22 mouse cellular contexts compared by ENCODE assay signal in the genomic region with DNA sequence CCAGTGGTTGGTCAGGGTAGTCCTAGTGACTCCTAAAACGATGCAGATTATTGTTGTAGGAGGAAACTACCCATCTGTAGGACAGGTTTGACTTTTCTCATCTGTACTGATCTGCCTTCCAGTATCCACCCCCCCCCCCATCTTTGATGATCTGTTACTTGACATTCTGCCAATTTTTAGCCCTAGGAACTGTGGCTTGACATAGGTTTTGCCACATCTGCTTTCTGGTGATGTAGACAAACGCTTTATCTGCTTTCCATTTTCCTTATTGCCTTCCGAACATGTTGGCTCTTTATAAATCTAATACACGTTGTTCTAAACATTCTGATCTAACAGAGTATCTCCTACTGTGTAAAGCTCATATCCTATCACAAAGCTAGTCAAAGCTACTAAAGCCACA. TPM values are rescaled to one million over a fixed set of nuclear protein-coding genes. Genes with fewer than 3 reads are reported as not detected.
DNase-seq lines count a peak whose midpoint lies in the region; ATAC-seq and TF ChIP-seq lines count a peak whose summit lies in the region.
"Had no signal": no experiment of that assay in that cellular context is flagged by ENCODE, and none has a peak within 500 bp of the region (broad histone marks: within the 10 kb centered on the region; RNA-seq: fewer than 3 reads in every experiment).

No protein-coding gene starts in this region.

- H3K36me3 ChIP-seq in MEL (ENCODE audit: control insufficient read depth in 1 of 2, insufficient read depth in 2 of 2, low read length in 2 of 2), result peaks cover 0 to 40% of the 10 kb centered on the region in 2 experiments; a peak in 2 of 4 replicates
- no peaks in the 10 kb centered on the region for H3K36me3 ChIP-seq in heart, embryonic 11.5 days (ENCODE audit: control insufficient read depth, insufficient read depth, low read length)
- H3K36me3 ChIP-seq: G1E had no signal

- peak overlapping the region in 1 of 2 experiments; percentile 29; a peak in 2 of 4 replicates for H3K4me3 ChIP-seq in MEL (ENCODE audit: control insufficient read depth in 1 of 2, insufficient read depth in 1 of 2, low read depth in 2 of 2, low read length in 2 of 2)
- no peak overlapping the region for H3K4me3 ChIP-seq in heart, embryonic 11.5 days (ENCODE audit: low read depth, low read length)

- ATAC-seq in heart, embryonic 11.5 days (replicated peaks; ENCODE audit: insufficient number of reproducible peaks, low FRiP score, low TSS enrichment), result no peak
- ATAC-seq: activated CD4-positive, CD25-positive, alpha-beta regulatory T cell, adult 4 months; CD4-positive, CD25-positive, alpha-beta regulatory T cell, adult 4 months; Patski had no signal

- no peak for TF ChIP-seq CTCF in MEL (IDR thresholded peaks at IDR 0.05 in 2 of 3, conservative IDR thresholded peaks at IDR 0.05 in 1 of 3; ENCODE audit: control insufficient read depth in 1 of 3, insufficient read depth in 1 of 3, low read depth in 2 of 3, low read length in 3 of 3, poor library complexity in 1 of 3, severe bottlenecking in 1 of 3)

- H3K4me2 ChIP-seq in heart, embryonic 11.5 days, result no peak overlapping the region

- H3K9ac ChIP-seq in MEL (ENCODE audit: control insufficient read depth, low read depth, low read length, poor library complexity, severe bottlenecking), result no peak overlapping the region; the same call in 1 of the 2 replicates
- H3K9ac ChIP-seq in heart, embryonic 11.5 days (ENCODE audit: low read depth, low read length), result no peak overlapping the region

- WGBS in heart, embryonic 11.5 days (ENCODE audit: insufficient replicate concordance), result 80% methylated on average over 4 of the region's 4 CpGs

- no peaks in the 10 kb centered on the region for H3K79me2 ChIP-seq in MEL (ENCODE audit: control insufficient read depth, insufficient read depth, low read length, poor library complexity)

- H3K27ac ChIP-seq in MEL (ENCODE audit: control insufficient read depth, low read depth, low read length), result peak overlapping the region; percentile 89
- H3K27ac ChIP-seq in heart, embryonic 11.5 days (ENCODE audit: low read depth, low read length), result no peak overlapping the region

- H3K4me1 ChIP-seq in MEL (ENCODE audit: control insufficient read depth in 1 of 2, insufficient read depth in 2 of 2, low read length in 2 of 2), result peaks cover 6 to 20% of the 10 kb centered on the region in 2 experiments
- H3K4me1 ChIP-seq in heart, embryonic 11.5 days (ENCODE audit: control insufficient read depth, insufficient read depth, low read length), result no peaks in the 10 kb centered on the region

- no peaks in the 10 kb centered on the region for H3K27me3 ChIP-seq in MEL (ENCODE audit: control insufficient read depth in 1 of 2, insufficient read depth in 2 of 2, low read length in 2 of 2)
- H3K27me3 ChIP-seq in heart, embryonic 11.5 days (ENCODE audit: control insufficient read depth, insufficient read depth, low read length), result no peaks in the 10 kb centered on the region
- H3K27me3 ChIP-seq: CH12.LX had no signal

- H3K9me3 ChIP-seq in MEL (replicated peaks; ENCODE audit: insufficient read depth, low read length), result no peaks in the 10 kb centered on the region
- no peaks in the 10 kb centered on the region for H3K9me3 ChIP-seq in heart, embryonic 11.5 days (replicated peaks; ENCODE audit: control insufficient read depth, low read length)
- H3K9me3 ChIP-seq: G1E had no signal

- DNase-seq in MEL (ENCODE audit: low read depth, low spot score), result peak; percentile 77
- DNase-seq: adrenal gland, adult 2 months; adrenal gland, adult 8-10 months; adrenal gland, postnatal 10 days; adrenal gland, postnatal 14 days; adrenal gland, postnatal 25 days; adrenal gland, postnatal 36 days; B cell, adult 2 months; cerebellum, adult 11 months; cerebellum, adult 11-12 months; cerebellum, adult 18-20 months; cerebellum, adult 2 months; cerebellum, adult 8-10 months had no signal

- no peak for TF ChIP-seq POLR2A in MEL (IDR thresholded peaks at IDR 0.05; ENCODE audit: control insufficient read depth in 1 of 2, insufficient read depth in 1 of 2, low read depth in 1 of 2, low read length in 2 of 2, poor library complexity in 1 of 2)

- TF ChIP-seq RAD21 in MEL (IDR thresholded peaks at IDR 0.05; ENCODE audit: low read depth, low read length), result no peak

- peak; percentile 66 to 73; a peak in 3 of 4 replicates for TF ChIP-seq EP300 in MEL (IDR thresholded peaks at IDR 0.05; ENCODE audit: low read depth in 1 of 2, low read length in 2 of 2)

TF ChIP-seq in MEL, 35 proteins besides CTCF, POLR2A, EP300 and RAD21:
- TF ChIP-seq USF1 (IDR thresholded peaks at IDR 0.05; ENCODE audit: low read depth, low read length) (no peak), MYC (IDR thresholded peaks at IDR 0.05; ENCODE audit: low read depth, low read length) (0 out of 2 replicates have a peak, but pooled peaks have one; percentile 40), HCFC1 (IDR thresholded peaks at IDR 0.05; ENCODE audit: low read depth, low read length) (no peak), ZNF384 (IDR thresholded peaks at IDR 0.05; ENCODE audit: low read depth, low read length) (no peak), MAZ (IDR thresholded peaks at IDR 0.05; ENCODE audit: low read depth, low read length) (no peak), USF2 (IDR thresholded peaks at IDR 0.05; ENCODE audit: borderline replicate concordance in 1 of 2, insufficient read depth in 1 of 2, low read depth in 1 of 2, low read length in 2 of 2) (no peak), TCF12 (IDR thresholded peaks at IDR 0.05; ENCODE audit: low read depth, low read length) (peak; percentile 42; the same call in 1 of the 2 replicates), TAL1 (IDR thresholded peaks at IDR 0.05; ENCODE audit: low read length) (peak; percentile 19), SIN3A (IDR thresholded peaks at IDR 0.05; ENCODE audit: low read length) (peak; percentile 48; the same call in 1 of the 2 replicates), MYB (IDR thresholded peaks at IDR 0.05; ENCODE audit: low read depth, low read length) (0 out of 2 replicates have a peak, but pooled peaks have one; percentile 23), RCOR1 (IDR thresholded peaks at IDR 0.05; ENCODE audit: low read depth, low read length) (0 out of 2 replicates have a peak, but pooled peaks have one; percentile 20), GATA1 (IDR thresholded peaks at IDR 0.05; ENCODE audit: low read depth, low read length) (peak; percentile 50), MAFK (IDR thresholded peaks at IDR 0.05; ENCODE audit: borderline replicate concordance, low read depth, low read length) (no peak), ZMIZ1 (IDR thresholded peaks at IDR 0.05; ENCODE audit: low read depth, low read length) (no peak), POLR2AphosphoS2 (IDR thresholded peaks at IDR 0.05; ENCODE audit: low read length) (no peak), ETS1 (IDR thresholded peaks at IDR 0.05; ENCODE audit: low read depth, low read length) (peak; percentile 65), UBTF (IDR thresholded peaks at IDR 0.05; ENCODE audit: borderline replicate concordance, insufficient read depth, low read depth, low read length) (no peak), POLR2AphosphoS5 (IDR thresholded peaks at IDR 0.05; ENCODE audit: borderline replicate concordance, low read depth, low read length) (no peak)

RNA-seq across cellular contexts. Expression of gene Gmnc, which starts 34.8 kb away (rescaled TPM):
- not detected in 2 replicates for total RNA-seq in MEL (2012; rRNA removed)
- polyA plus RNA-seq in MEL (2012; ENCODE audit: insufficient read depth in 1 of 2, insufficient read length in 2 of 2, low read depth in 1 of 2, low replicate concordance in 2 of 2, missing spikeins in 1 of 2), result not detected
- not detected in 2 replicates for polyA plus RNA-seq in heart, embryonic 11.5 days (2014; fragmentation: Nextera tagmentation; extraction: Ambion mirVana)
- total RNA-seq: adrenal gland, adult 18-20 months; adrenal gland, adult 2 months; adrenal gland, adult 8-10 months; adrenal gland, postnatal 10 days; adrenal gland, postnatal 14 days; adrenal gland, postnatal 25 days; adrenal gland, postnatal 36 days; adrenal gland, postnatal 4 days; CH12.LX had no signal
- polyA plus RNA-seq: activated CD4-positive, CD25-positive, alpha-beta regulatory T cell, adult 4 months; adrenal gland, adult 2 months; C2C12; CD4-positive, CD25-positive, alpha-beta regulatory T cell, adult 4 months; G1E; Patski had no signal
